Mouse (Mus musculus) small intestine, adult 2 months (tissue): ENCODE results near the gene Cercam.

Experiments
- CTCF ChIP-seq: fragments of 200-500 bp; IDR thresholded peaks from 2 replicates; pipeline ENCODE4 v1.5.1; 2012; ENCODE audit warnings: low read depth, mild to moderate bottlenecking, control low read depth, inconsistent platforms, low read length, moderate library complexity, mixed read lengths; ENCODE audit not compliant: insufficient replicate concordance, insufficient read length; ENCODE audit errors: extremely low read depth
- POLR2A ChIP-seq: fragments of 200-500 bp; IDR thresholded peaks from 2 replicates; pipeline ENCODE4 v1.6.1; 2012; ENCODE audit warnings: low read depth, mild to moderate bottlenecking, control low read depth, inconsistent platforms, low read length, moderate library complexity

- TF ChIP-seq CTCF (no peak), POLR2A (no peak)
Measured at GRCm38 (mm10) chr2:29844115-29844514, 24.8 kb upstream of the Cercam start.
